8 mouse cellular contexts compared by ENCODE assay signal in the genomic region with DNA sequence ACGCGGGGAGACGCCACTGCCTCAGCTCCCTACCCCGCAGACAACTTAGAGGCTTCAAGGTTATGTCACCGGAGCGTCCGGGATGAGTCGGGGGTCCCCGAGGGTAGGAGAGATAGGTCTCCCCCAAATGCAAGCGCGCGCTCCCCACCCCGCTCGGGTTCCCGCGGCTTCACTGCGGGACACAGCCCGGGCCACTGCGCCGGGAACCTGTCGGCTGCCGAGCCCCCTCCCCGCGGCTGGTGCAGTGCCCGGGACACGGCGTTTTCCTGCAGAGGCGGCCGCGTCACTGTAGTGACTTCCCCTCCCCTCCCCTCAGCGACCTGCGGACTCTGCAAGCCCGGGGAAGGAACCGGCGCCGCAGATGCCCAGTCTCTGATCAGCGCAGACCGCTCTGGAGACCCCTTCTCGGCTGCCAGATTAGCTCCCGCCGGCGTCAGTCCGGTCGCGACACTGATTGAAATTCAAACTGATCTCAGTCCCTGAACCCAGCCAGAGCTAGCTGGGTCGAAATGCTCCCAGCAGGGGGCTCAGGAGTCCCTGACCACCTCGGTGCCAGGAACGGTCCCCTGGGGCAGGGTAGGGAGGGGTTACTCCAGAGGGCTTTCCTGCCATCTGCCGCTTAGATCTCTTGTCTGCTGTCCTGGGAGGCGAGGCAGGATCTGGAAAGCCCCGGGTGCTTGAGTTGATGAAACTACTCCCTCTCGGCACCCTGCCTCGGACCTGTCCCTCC. TPM values are rescaled to one million over a fixed set of nuclear protein-coding genes. Genes with fewer than 3 reads are reported as not detected.
DNase-seq lines count a peak whose midpoint lies in the region; ATAC-seq lines count a peak whose summit lies in the region.

No protein-coding gene starts in this region.

- no peaks in the 10 kb centered on the region for H3K36me3 ChIP-seq in forebrain, embryonic 10.5 days (replicated peaks)

- H3K27me3 ChIP-seq in forebrain, embryonic 10.5 days (ENCODE audit: poor library complexity, severe bottlenecking): peaks cover 75% of the 10 kb centered on the region

- WGBS in forebrain, embryonic 10.5 days: under 1% methylated on average over 53 of the region's 53 CpGs

- peaks cover 44% of the 10 kb centered on the region for H3K4me1 ChIP-seq in forebrain, embryonic 10.5 days

- H3K4me3 ChIP-seq in forebrain, embryonic 10.5 days: peak overlapping the region; percentile 84

- H3K9me3 ChIP-seq in forebrain, embryonic 10.5 days: peaks cover 7% of the 10 kb centered on the region

- intact Hi-C loops in heart, postnatal 10 days (cut with DNase I): loop anchor here (2.0 kb wide), 1 partner anchor 51 kb away; no protein-coding TSS in a partner anchor

- ATAC-seq in megakaryocyte, adult 5-6 weeks (ENCODE audit: poor library complexity, severe bottlenecking): peak; percentile 69
- ATAC-seq in megakaryocyte-erythroid progenitor cell, adult 5-6 weeks (replicated peaks; ENCODE audit: low FRiP score, low TSS enrichment, poor library complexity, severe bottlenecking): no peak

- peak overlapping the region; percentile 86 for H3K27ac ChIP-seq in forebrain, embryonic 10.5 days

- peak; percentile 93 for DNase-seq in MN1 (ENCODE audit: low spot score)
- peak; percentile 37 to 70 for DNase-seq in adrenal gland, postnatal 36 days
- DNase-seq in forebrain, embryonic 10.5 days (ENCODE audit: extremely low spot score, low spot score): peak; percentile 61
- DNase-seq in heart, postnatal 10 days: peak; percentile 65 to 79
- DNase-seq in kidney, postnatal 4 days: peak; percentile 74 to 83
- peak; percentile 55 for DNase-seq in right cerebral cortex, postnatal 4 days

RNA-seq across cellular contexts. Expression of gene Rhbdl3, which starts 0.8 kb away (rescaled TPM):
- total RNA-seq in adrenal gland, postnatal 36 days (2021): 1 to 10 TPM; 3.0 to 3.3 TPM
- 3.1 and 3.6 TPM in 2 replicates for polyA plus RNA-seq in forebrain, embryonic 10.5 days (2016; fragmentation: Nextera tagmentation; extraction: Ambion mirVana)
- 1 to 10 TPM; 2.3 to 2.5 TPM for total RNA-seq in heart, postnatal 10 days (2021)
- total RNA-seq in megakaryocyte, adult 5-6 weeks (2015): 0.11 and 1.5 TPM in 2 replicates
- 0.11 TPM in 1 of 2 replicates, not detected in the other for total RNA-seq in megakaryocyte, adult 5-6 weeks (2017)
- total RNA-seq in megakaryocyte-erythroid progenitor cell, adult 5-6 weeks (2014; fragmentation: Nextera tagmentation): 0.44 and 0.64 TPM in 2 replicates
- not detected in 2 replicates for total RNA-seq in megakaryocyte-erythroid progenitor cell, adult 5-6 weeks (2017)
